Mouse (Mus musculus) lung, embryonic 16.5 days (tissue): ENCODE data around the gene Cryab. TPM values are rescaled to one million over a fixed set of nuclear protein-coding genes. Genes with fewer than 3 reads are reported as not detected.

Experiments used
- ATAC-seq: fragments of 200-750 bp; cut with Nextera tagmentation; 2 replicates; pipeline ENCODE4 v1.8.0; 2017; ENCODE audit warnings: low read depth, mild to moderate bottlenecking, moderate library complexity
- H3K27ac ChIP-seq: fragments of 300-500 bp; sonication (generic); 2 replicates; pipeline ENCODE4 v1.5.1; 2014; ENCODE audit warnings: mild to moderate bottlenecking, control low read depth, low read length
- H3K27me3 ChIP-seq: fragments of 300-500 bp; sonication (generic); 2 replicates; pipeline ENCODE4 v1.6.1; 2014; ENCODE audit warnings: low read depth, low read length, mixed read lengths; ENCODE audit not compliant: control insufficient read depth, insufficient read depth
- H3K36me3 ChIP-seq: fragments of 300-500 bp; sonication (generic); 2 replicates; pipeline ENCODE4 v1.6.1; 2014; ENCODE audit warnings: low read length; ENCODE audit not compliant: control insufficient read depth, insufficient read depth
- H3K4me1 ChIP-seq: fragments of 300-500 bp; sonication (generic); replicated peaks from 2 replicates; pipeline ENCODE4 v1.6.1; 2014; ENCODE audit warnings: low read length, mixed read lengths; ENCODE audit not compliant: control insufficient read depth, insufficient read depth
- H3K4me2 ChIP-seq: fragments of 300-500 bp; sonication (generic); 2 replicates; pipeline ENCODE4 v1.6.1; 2014; ENCODE audit warnings: low read depth, low read length, control low read depth
- H3K4me3 ChIP-seq: fragments of 300-500 bp; sonication (generic); 2 replicates; pipeline ENCODE4 v1.5.1; 2014; ENCODE audit warnings: mild to moderate bottlenecking, low read length, control low read depth
- H3K9ac ChIP-seq: fragments of 300-500 bp; sonication (generic); 2 replicates; pipeline ENCODE4 v1.6.1; 2014; ENCODE audit warnings: low read length, control low read depth
- H3K9me3 ChIP-seq: fragments of 300-500 bp; sonication (generic); 2 replicates; pipeline ENCODE4 v1.6.1; 2016; ENCODE audit warnings: low read length; ENCODE audit not compliant: control insufficient read depth
- WGBS: fragments of 180-500 bp; shearing (Covaris S2); extraction: QIAGEN DNeasy Blood & Tissue Kit; methylation state at CpG from one replicate; pipeline ENCODE4 v1.1.7; 2014; 5-methylcytosine and 5-hydroxymethylcytosine counted together
- polyA plus RNA-seq: library from polyadenylated mRNA; unstranded; fragments of >200 nt; fragmentation: Nextera tagmentation; extraction: Ambion mirVana; gene quantifications from 2 replicates; pipeline ENCODE4 v1.2.1, GENCODE M21; 2015

Cryab gene
- polyA plus RNA-seq, 1 experiment from 2014 or later = 174 TPM

GRCm38 (mm10) chr9:50753947-50754346 lies 2.8 kb downstream of the Cryab start:
- Histone ChIP-seq H3K9ac (peak overlapping the region; percentile 65), H3K4me2 (peak overlapping the region; percentile 61), H3K27ac (peak overlapping the region; percentile 1; the same call in 1 of the 2 replicates), H3K36me3 (no peaks in the 10 kb centered on the region), H3K9me3 (no peaks in the 10 kb centered on the region), H3K4me1 (peaks cover 24% of the 10 kb centered on the region), H3K27me3 (no peaks in the 10 kb centered on the region), H3K4me3 (peak overlapping the region; percentile 48)
- ATAC-seq = no peak
- 33% methylated on average over 7 of the region's 7 CpGs for WGBS

GRCm38 (mm10) chr9:50756711-50757110 lies 5.6 kb downstream of the Cryab start:
- no peaks in the 10 kb centered on the region for H3K36me3 ChIP-seq
- H3K4me2 ChIP-seq = no peak overlapping the region
- no peak for ATAC-seq
- no peak overlapping the region for H3K9ac ChIP-seq
- H3K27ac ChIP-seq = no peak overlapping the region
- no peak overlapping the region for H3K4me3 ChIP-seq
- no peaks in the 10 kb centered on the region for H3K27me3 ChIP-seq
- H3K4me1 ChIP-seq = peaks cover 15% of the 10 kb centered on the region
- WGBS = 53% methylated on average over 5 of the region's 5 CpGs
- no peaks in the 10 kb centered on the region for H3K9me3 ChIP-seq

GRCm38 (mm10) chr9:50761520-50762243 lies 10.6 kb downstream of the Cryab start:
- Histone ChIP-seq H3K4me2 (no peak overlapping the region; the same call in 1 of the 2 replicates), H3K4me3 (no peak overlapping the region), H3K36me3 (no peaks in the 10 kb centered on the region), H3K9me3 (no peaks in the 10 kb centered on the region), H3K27ac (peak overlapping the region; percentile 44; the same call in 1 of the 2 replicates), H3K4me1 (0 out of 2 replicates have a peak, but pooled peaks cover 2% of the 10 kb centered on the region), H3K9ac (no peak overlapping the region), H3K27me3 (no peaks in the 10 kb centered on the region)
- 36% methylated on average over 6 of the region's 6 CpGs for WGBS
- peak; percentile 54 for ATAC-seq

GRCm38 (mm10) chr9:50763331-50763730 lies 12.2 kb downstream of the Cryab start:
- no peak overlapping the region for H3K4me3 ChIP-seq
- no peaks in the 10 kb centered on the region for H3K9me3 ChIP-seq
- no peak overlapping the region for H3K9ac ChIP-seq
- no peak overlapping the region for H3K4me2 ChIP-seq
- peaks cover 6% of the 10 kb centered on the region; the same call in 1 of the 2 replicates for H3K4me1 ChIP-seq
- H3K27me3 ChIP-seq = no peaks in the 10 kb centered on the region
- no peaks in the 10 kb centered on the region for H3K36me3 ChIP-seq
- WGBS = 44% methylated on average over 1 of the region's 1 CpGs
- no peak for ATAC-seq
- no peak overlapping the region for H3K27ac ChIP-seq

- H3K27me3 ChIP-seq = no peaks in the 10 kb centered on the region
- peak overlapping the region; percentile 78 for H3K27ac ChIP-seq
- peak overlapping the region; percentile 98 for H3K4me2 ChIP-seq
- H3K4me1 ChIP-seq = peaks cover 8% of the 10 kb centered on the region; the same call in 1 of the 2 replicates
- H3K36me3 ChIP-seq = no peaks in the 10 kb centered on the region
- 3% methylated on average over 17 of the region's 17 CpGs for WGBS
- no peak for ATAC-seq
- H3K9ac ChIP-seq = peak overlapping the region; percentile 87
- no peaks in the 10 kb centered on the region for H3K9me3 ChIP-seq
- H3K4me3 ChIP-seq = peak overlapping the region; percentile 81
Measured at GRCm38 (mm10) chr9:50767531-50768106, 16.5 kb downstream of the Cryab start.

GRCm38 (mm10) chr9:50768107-50769002 lies 17.2 kb downstream of the Cryab start, which contains the start of gene Fdxacb1:
Gene Fdxacb1, plus strand, starts transcription at chr9:50768236.
- peak; percentile 98 for ATAC-seq
- Histone ChIP-seq H3K4me3 (peak within 1 kb of the TSS; percentile 81), H3K27me3 (no peaks in the 10 kb centered on the region), H3K27ac (peak within 1 kb of the TSS; percentile 96), H3K4me1 (peaks cover 8% of the 10 kb centered on the region; the same call in 1 of the 2 replicates), H3K9ac (peak within 1 kb of the TSS; percentile 87), H3K9me3 (no peaks in the 10 kb centered on the region), H3K4me2 (peak within 1 kb of the TSS; percentile 98), H3K36me3 (no peaks in the 10 kb centered on the region)
- WGBS = 3% methylated on average over 57 of the region's 59 CpGs

GRCm38 (mm10) chr9:50770011-50770410 lies 18.9 kb downstream of the Cryab start:
- Histone ChIP-seq H3K36me3 (no peaks in the 10 kb centered on the region), H3K4me2 (no peak overlapping the region), H3K9ac (no peak overlapping the region), H3K27ac (no peak overlapping the region), H3K9me3 (no peaks in the 10 kb centered on the region), H3K4me1 (peaks cover 10% of the 10 kb centered on the region), H3K4me3 (no peak overlapping the region), H3K27me3 (no peaks in the 10 kb centered on the region)
- ATAC-seq = no peak
- 83% methylated on average over 2 of the region's 2 CpGs for WGBS

GRCm38 (mm10) chr9:50774026-50774462 lies 22.9 kb downstream of the Cryab start:
- ATAC-seq = no peak
- 0 out of 2 replicates have a peak overlapping the region, but pooled peaks have one; percentile 36 for H3K9ac ChIP-seq
- WGBS = 54% methylated on average over 4 of the region's 4 CpGs

More at GRCm38 (mm10) chr9:50774026-50774462, 22.9 kb downstream of the Cryab start:
- Histone ChIP-seq H3K4me2 (peak overlapping the region; percentile 91), H3K4me1 (peaks cover 12% of the 10 kb centered on the region), H3K36me3 (no peaks in the 10 kb centered on the region), H3K9me3 (no peaks in the 10 kb centered on the region), H3K27me3 (no peaks in the 10 kb centered on the region), H3K27ac (no peak overlapping the region), H3K4me3 (0 out of 2 replicates have a peak overlapping the region, but pooled peaks have one; percentile 4)
